Mouse (Mus musculus): ENCODE data around the gene Gm10447. TPM values are rescaled to one million over a fixed set of nuclear protein-coding genes. Genes with fewer than 3 reads are reported as not detected.

Gene Gm10447
- polyA plus RNA-seq, 1 experiment from 2014 or later: not detected

GRCm38 (mm10) chr11:53491954-53492401 lies 35.1 kb upstream of the Gm10447 start:
- H3K27me3 ChIP-seq: peaks cover 4% of the 10 kb centered on the region
- no peak for TF ChIP-seq CTCF (IDR thresholded peaks at IDR 0.05)
- POLR2A ChIA-PET: no interaction called here
- in situ Hi-C loops (cut with MboI; ENCODE audit: low pct_unique_long_range_greater_than_20kb): no loop called here
- CTCF ChIA-PET: no interaction called here
- no peak for ATAC-seq
- DNase-seq (ENCODE audit: low read depth, low spot score): no peak

- ChIA-PET POLR2A (no interaction called here), CTCF (interaction anchor here (0.9 kb wide), 1 partner anchor 20 kb away, joined by 5 read pairs; the partner anchor contains the start of gene Gm9837)
- peaks cover 4% of the 10 kb centered on the region for H3K27me3 ChIP-seq
- no peak for TF ChIP-seq CTCF (IDR thresholded peaks at IDR 0.05)
- no peak for ATAC-seq
- in situ Hi-C loops (cut with MboI; ENCODE audit: low pct_unique_long_range_greater_than_20kb): no loop called here
- no peak for DNase-seq (ENCODE audit: low read depth, low spot score)
These were observed 32.5 kb upstream of the Gm10447 start for GRCm38 (mm10) chr11:53489421-53489820.

GRCm38 (mm10) chr11:53489007-53489406 lies 32.1 kb upstream of the Gm10447 start:
- peak; percentile 34 for TF ChIP-seq CTCF (IDR thresholded peaks at IDR 0.05)
- in situ Hi-C loops (cut with MboI; ENCODE audit: low pct_unique_long_range_greater_than_20kb): no loop called here
- ATAC-seq (no peak), DNase-seq (ENCODE audit: low read depth, low spot score) (no peak)
- POLR2A ChIA-PET: no interaction called here
- H3K27me3 ChIP-seq: peaks cover 4% of the 10 kb centered on the region
- CTCF ChIA-PET: interaction anchor here (0.9 kb wide), 1 partner anchor 19 kb away, joined by 5 read pairs; the partner anchor contains the start of gene Gm9837

GRCm38 (mm10) chr11:53486822-53487594 lies 30.1 kb upstream of the Gm10447 start:
- peaks cover 4% of the 10 kb centered on the region for H3K27me3 ChIP-seq
- DNase-seq (ENCODE audit: low read depth, low spot score): no peak
- ChIA-PET POLR2A (no interaction called here), CTCF (interaction anchor here (1.0 to 3.4 kb wide), 2 partner anchors 9 to 17 kb away, joined by 4 to 11 read pairs; partner anchors contain the start of gene Gm9837)
- no peak for ATAC-seq
- no peak for TF ChIP-seq CTCF (IDR thresholded peaks at IDR 0.05)
- in situ Hi-C loops (cut with MboI; ENCODE audit: low pct_unique_long_range_greater_than_20kb): no loop called here

GRCm38 (mm10) chr11:53486351-53486750 lies 29.4 kb upstream of the Gm10447 start:
- in situ Hi-C loops (cut with MboI; ENCODE audit: low pct_unique_long_range_greater_than_20kb): no loop called here
- H3K27me3 ChIP-seq: peaks cover 4% of the 10 kb centered on the region
- ChIA-PET CTCF (interaction anchor here (3.4 kb wide), 1 partner anchor 9 kb away, joined by 11 read pairs; no protein-coding TSS in a partner anchor), POLR2A (no interaction called here)
- ATAC-seq (no peak), DNase-seq (ENCODE audit: low read depth, low spot score) (no peak)
- TF ChIP-seq CTCF (IDR thresholded peaks at IDR 0.05): no peak

GRCm38 (mm10) chr11:53485719-53486118 lies 28.8 kb upstream of the Gm10447 start:
- H3K27me3 ChIP-seq: peaks cover 4% of the 10 kb centered on the region

GRCm38 (mm10) chr11:53483159-53483891 lies 26.4 kb upstream of the Gm10447 start:
- ChIA-PET POLR2A (interaction anchor here (0.6 kb wide), 1 partner anchor 132 kb away, joined by 3 read pairs; no protein-coding TSS in a partner anchor), CTCF (interaction anchor here (0.9 kb wide), 1 partner anchor 144 kb away, joined by 3 read pairs; no protein-coding TSS in a partner anchor)
- peaks cover 20% of the 10 kb centered on the region for H3K27me3 ChIP-seq
- no peak for ATAC-seq
- in situ Hi-C loops (cut with MboI; ENCODE audit: low pct_unique_long_range_greater_than_20kb): no loop called here
- no peak for TF ChIP-seq CTCF (IDR thresholded peaks at IDR 0.05)
- DNase-seq (ENCODE audit: low read depth, low spot score): no peak

More at GRCm38 (mm10) chr11:53485719-53486118, 28.8 kb upstream of the Gm10447 start:
- TF ChIP-seq CTCF (IDR thresholded peaks at IDR 0.05): peak; percentile 77
- in situ Hi-C loops (cut with MboI; ENCODE audit: low pct_unique_long_range_greater_than_20kb): no loop called here
- CTCF ChIA-PET: interaction anchor here (3.4 kb wide), 1 partner anchor 10 kb away, joined by 11 read pairs; no protein-coding TSS in a partner anchor
- POLR2A ChIA-PET: interaction anchor here (0.7 kb wide), 1 partner anchor 12 kb away, joined by 3 read pairs; no protein-coding TSS in a partner anchor
- DNase-seq (ENCODE audit: low read depth, low spot score) (no peak), ATAC-seq (no peak)

- POLR2A ChIA-PET: no interaction called here
- no peak for TF ChIP-seq CTCF (IDR thresholded peaks at IDR 0.05)
- peaks cover 41% of the 10 kb centered on the region for H3K27me3 ChIP-seq
These were observed 24.3 kb upstream of the Gm10447 start for GRCm38 (mm10) chr11:53481088-53481730.

GRCm38 (mm10) chr11:53479783-53480301 lies 22.9 kb upstream of the Gm10447 start, which contains the start of the genes Gm9945 and Sowaha:
TSS of gene Gm9945 (plus strand) at chr11:53480166.
TSS of gene Sowaha (minus strand) at chr11:53480274.
- DNase-seq (ENCODE audit: low read depth, low spot score): no peak
- in situ Hi-C loops (cut with MboI; ENCODE audit: low pct_unique_long_range_greater_than_20kb): no loop called here
- no peak for ATAC-seq
- ChIA-PET CTCF (no interaction called here), POLR2A (no interaction called here)
- H3K27me3 ChIP-seq: peaks cover 50% of the 10 kb centered on the region
- TF ChIP-seq CTCF (IDR thresholded peaks at IDR 0.05): no peak

More at GRCm38 (mm10) chr11:53481088-53481730, 24.3 kb upstream of the Gm10447 start:
- DNase-seq (ENCODE audit: low read depth, low spot score) (no peak), ATAC-seq (no peak)
- CTCF ChIA-PET: no interaction called here
- in situ Hi-C loops (cut with MboI; ENCODE audit: low pct_unique_long_range_greater_than_20kb): no loop called here
